Mouse (Mus musculus): ENCODE data around the gene Syndig1.

Syndig1 gene

GRCm38 (mm10) chr2:149917162-149917561 is 88.2 kb downstream of the Syndig1 start:
- no peak for DNase-seq (ENCODE audit: low read depth, low spot score)
- H3K27me3 ChIP-seq (ENCODE audit: control insufficient read depth, insufficient read depth, low read length, poor library complexity, severe bottlenecking), result no peaks in the 10 kb centered on the region
- no peaks in the 10 kb centered on the region for H3K36me3 ChIP-seq (ENCODE audit: control insufficient read depth, insufficient read depth, low read length, poor library complexity, severe bottlenecking)

- Histone ChIP-seq H3K27me3 (ENCODE audit: control insufficient read depth, insufficient read depth, low read length, poor library complexity, severe bottlenecking) (no peaks in the 10 kb centered on the region), H3K36me3 (ENCODE audit: control insufficient read depth, insufficient read depth, low read length, poor library complexity, severe bottlenecking) (no peaks in the 10 kb centered on the region)
- no peak for DNase-seq (ENCODE audit: low read depth, low spot score)
Measured at GRCm38 (mm10) chr2:149923561-149923960, 94.5 kb downstream of the Syndig1 start.

DNA sequence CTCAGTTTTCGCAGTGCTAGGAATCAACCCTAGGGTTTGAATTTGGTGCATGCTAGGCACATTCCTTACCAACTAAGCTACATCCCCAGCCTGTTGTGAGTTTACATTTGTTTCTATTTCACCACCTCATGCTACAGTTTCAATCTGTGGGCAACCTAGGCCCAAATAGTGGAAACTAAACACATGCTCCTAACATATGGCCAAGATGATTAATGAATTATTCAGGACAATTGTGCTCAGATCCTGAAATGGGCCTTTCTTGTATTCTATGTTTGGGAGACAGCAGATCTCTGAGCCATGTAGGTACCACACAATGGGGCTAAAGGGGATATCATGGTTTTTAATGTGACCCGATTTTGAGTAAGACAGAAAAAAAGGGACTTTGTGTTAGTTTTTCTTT is 96.9 kb downstream of the Syndig1 start:
- Histone ChIP-seq H3K36me3 (ENCODE audit: control insufficient read depth, insufficient read depth, low read length, poor library complexity, severe bottlenecking) (no peaks in the 10 kb centered on the region), H3K27me3 (ENCODE audit: control insufficient read depth, insufficient read depth, low read length, poor library complexity, severe bottlenecking) (no peaks in the 10 kb centered on the region)
- DNase-seq (ENCODE audit: low read depth, low spot score), result no peak

GRCm38 (mm10) chr2:149927001-149927400 is 98.0 kb downstream of the Syndig1 start:
- no peaks in the 10 kb centered on the region for H3K27me3 ChIP-seq (ENCODE audit: control insufficient read depth, insufficient read depth, low read length, poor library complexity, severe bottlenecking)
- no peak for DNase-seq (ENCODE audit: low read depth, low spot score)
- H3K36me3 ChIP-seq (ENCODE audit: control insufficient read depth, insufficient read depth, low read length, poor library complexity, severe bottlenecking), result no peaks in the 10 kb centered on the region

- no peak for DNase-seq (ENCODE audit: low read depth, low spot score)
- no peaks in the 10 kb centered on the region for H3K36me3 ChIP-seq (ENCODE audit: control insufficient read depth, insufficient read depth, low read length, poor library complexity, severe bottlenecking)
- H3K27me3 ChIP-seq (ENCODE audit: control insufficient read depth, insufficient read depth, low read length, poor library complexity, severe bottlenecking), result no peaks in the 10 kb centered on the region
Measured at GRCm38 (mm10) chr2:149927481-149927880, 98.5 kb downstream of the Syndig1 start.

- Histone ChIP-seq H3K27me3 (ENCODE audit: control insufficient read depth, insufficient read depth, low read length, poor library complexity, severe bottlenecking) (no peaks in the 10 kb centered on the region), H3K36me3 (ENCODE audit: control insufficient read depth, insufficient read depth, low read length, poor library complexity, severe bottlenecking) (no peaks in the 10 kb centered on the region)
- no peak for DNase-seq (ENCODE audit: low read depth, low spot score)
Measured at GRCm38 (mm10) chr2:149929986-149930385, 101.0 kb downstream of the Syndig1 start.

GRCm38 (mm10) chr2:149931111-149931510 is 102.1 kb downstream of the Syndig1 start:
- DNase-seq (ENCODE audit: low read depth, low spot score), result no peak
- no peaks in the 10 kb centered on the region for H3K27me3 ChIP-seq (ENCODE audit: control insufficient read depth, insufficient read depth, low read length, poor library complexity, severe bottlenecking)
- no peaks in the 10 kb centered on the region for H3K36me3 ChIP-seq (ENCODE audit: control insufficient read depth, insufficient read depth, low read length, poor library complexity, severe bottlenecking)

GRCm38 (mm10) chr2:149932095-149932494 is 103.1 kb downstream of the Syndig1 start:
- Histone ChIP-seq H3K36me3 (ENCODE audit: control insufficient read depth, insufficient read depth, low read length, poor library complexity, severe bottlenecking) (no peaks in the 10 kb centered on the region), H3K27me3 (ENCODE audit: control insufficient read depth, insufficient read depth, low read length, poor library complexity, severe bottlenecking) (no peaks in the 10 kb centered on the region)
- DNase-seq (ENCODE audit: low read depth, low spot score), result no peak

GRCm38 (mm10) chr2:149933247-149933898 is 104.4 kb downstream of the Syndig1 start:
- no peak for DNase-seq (ENCODE audit: low read depth, low spot score)
- Histone ChIP-seq H3K36me3 (ENCODE audit: control insufficient read depth, insufficient read depth, low read length, poor library complexity, severe bottlenecking) (no peaks in the 10 kb centered on the region), H3K27me3 (ENCODE audit: control insufficient read depth, insufficient read depth, low read length, poor library complexity, severe bottlenecking) (no peaks in the 10 kb centered on the region)

GRCm38 (mm10) chr2:149934139-149934538 is 105.1 kb downstream of the Syndig1 start:
- no peak for DNase-seq (ENCODE audit: low read depth, low spot score)
- no peaks in the 10 kb centered on the region for H3K27me3 ChIP-seq (ENCODE audit: control insufficient read depth, insufficient read depth, low read length, poor library complexity, severe bottlenecking)
- no peaks in the 10 kb centered on the region for H3K36me3 ChIP-seq (ENCODE audit: control insufficient read depth, insufficient read depth, low read length, poor library complexity, severe bottlenecking)

GRCm38 (mm10) chr2:149938829-149939228 is 109.8 kb downstream of the Syndig1 start:
- DNase-seq (ENCODE audit: low read depth, low spot score), result no peak
- H3K36me3 ChIP-seq (ENCODE audit: control insufficient read depth, insufficient read depth, low read length, poor library complexity, severe bottlenecking), result no peaks in the 10 kb centered on the region
- H3K27me3 ChIP-seq (ENCODE audit: control insufficient read depth, insufficient read depth, low read length, poor library complexity, severe bottlenecking), result no peaks in the 10 kb centered on the region

GRCm38 (mm10) chr2:149939586-149939985 is 110.6 kb downstream of the Syndig1 start:
- Histone ChIP-seq H3K36me3 (ENCODE audit: control insufficient read depth, insufficient read depth, low read length, poor library complexity, severe bottlenecking) (no peaks in the 10 kb centered on the region), H3K27me3 (ENCODE audit: control insufficient read depth, insufficient read depth, low read length, poor library complexity, severe bottlenecking) (no peaks in the 10 kb centered on the region)
- no peak for DNase-seq (ENCODE audit: low read depth, low spot score)

DNA sequence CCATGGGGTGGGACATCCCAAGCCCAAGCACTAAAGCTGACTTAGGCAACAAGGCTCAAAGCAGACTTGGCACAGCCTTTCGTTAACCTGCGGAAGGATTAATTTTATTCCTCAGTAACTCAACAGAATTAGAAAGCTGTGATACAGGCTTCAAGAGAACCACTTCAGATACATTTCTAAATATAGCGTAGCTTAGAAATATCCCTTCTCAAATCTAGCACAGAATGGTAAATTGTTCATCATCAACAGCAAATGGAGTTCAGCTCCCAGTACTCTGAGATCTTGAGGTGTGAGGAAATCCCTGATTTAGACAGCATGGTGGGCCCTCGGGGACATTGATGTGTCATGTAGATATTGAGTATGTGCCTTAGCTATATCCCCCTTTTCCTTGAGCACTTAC is 121.6 kb downstream of the Syndig1 start:
- DNase-seq (ENCODE audit: low read depth, low spot score), result no peak
- no peaks in the 10 kb centered on the region for H3K27me3 ChIP-seq (ENCODE audit: control insufficient read depth, insufficient read depth, low read length, poor library complexity, severe bottlenecking)
- no peaks in the 10 kb centered on the region for H3K36me3 ChIP-seq (ENCODE audit: control insufficient read depth, insufficient read depth, low read length, poor library complexity, severe bottlenecking)

- no peaks in the 10 kb centered on the region for H3K36me3 ChIP-seq (ENCODE audit: control insufficient read depth, insufficient read depth, low read length, poor library complexity, severe bottlenecking)
- H3K27me3 ChIP-seq (ENCODE audit: control insufficient read depth, insufficient read depth, low read length, poor library complexity, severe bottlenecking), result no peaks in the 10 kb centered on the region
- no peak for DNase-seq (ENCODE audit: low read depth, low spot score)
Measured at GRCm38 (mm10) chr2:149971014-149971413, 142.0 kb downstream of the Syndig1 start.

DNA sequence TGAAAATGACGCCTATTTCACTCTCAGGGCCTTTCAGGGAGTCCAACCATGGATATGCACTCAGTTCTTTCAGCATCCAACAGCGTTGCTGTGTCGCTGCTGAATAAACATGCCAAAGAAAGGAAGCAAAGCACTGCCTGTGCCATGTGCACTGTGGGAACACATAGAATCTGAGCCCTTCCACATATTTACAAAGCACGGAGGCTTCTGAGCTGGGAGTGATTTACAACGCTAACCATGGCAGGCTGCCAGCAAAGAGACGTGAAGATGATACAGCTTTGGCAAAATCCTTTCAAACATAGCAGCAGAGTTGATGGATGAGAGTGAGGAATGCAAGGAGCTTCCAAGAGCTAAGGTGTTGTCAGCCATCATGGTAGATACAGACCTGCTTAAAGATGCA is 144.6 kb downstream of the Syndig1 start:
- Histone ChIP-seq H3K27me3 (ENCODE audit: control insufficient read depth, insufficient read depth, low read length, poor library complexity, severe bottlenecking) (no peaks in the 10 kb centered on the region), H3K36me3 (ENCODE audit: control insufficient read depth, insufficient read depth, low read length, poor library complexity, severe bottlenecking) (no peaks in the 10 kb centered on the region)
- DNase-seq (ENCODE audit: low read depth, low spot score), result no peak

DNA sequence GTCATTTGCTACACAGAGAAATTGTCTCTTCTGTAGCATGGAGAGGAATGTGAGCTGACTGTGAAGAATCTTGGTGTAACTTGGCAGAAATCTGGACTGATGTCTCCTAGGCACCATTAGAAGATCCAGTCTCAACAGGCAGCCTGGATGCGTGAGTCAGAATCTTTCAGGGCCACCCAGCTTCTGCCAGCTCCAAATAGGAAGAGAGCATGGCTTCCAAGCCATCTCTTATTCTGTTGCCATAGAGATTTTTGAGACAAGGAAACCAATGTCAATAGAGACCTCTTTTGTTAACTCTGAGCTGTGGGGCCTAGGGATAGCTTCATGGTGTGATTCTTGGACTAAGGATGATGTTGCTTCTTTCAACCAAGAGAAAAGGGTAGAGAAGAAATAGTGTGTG is 151.4 kb downstream of the Syndig1 start:
- Histone ChIP-seq H3K27me3 (ENCODE audit: control insufficient read depth, insufficient read depth, low read length, poor library complexity, severe bottlenecking) (no peaks in the 10 kb centered on the region), H3K36me3 (ENCODE audit: control insufficient read depth, insufficient read depth, low read length, poor library complexity, severe bottlenecking) (no peaks in the 10 kb centered on the region)
- no peak for DNase-seq (ENCODE audit: low read depth, low spot score)
